Mouse (Mus musculus): Measurements from ENCODE around the gene Syk. TPM values are rescaled to one million over a fixed set of nuclear protein-coding genes. Genes with fewer than 3 reads are reported as not detected.
A peak's percentile ranks its signal among the peaks of the same experiment; 100 is the strongest.

Syk gene
- polyA plus RNA-seq, 1 experiment from 2014 or later, result 7.5 TPM

GRCm38 (mm10) chr13:52591831-52592230 is 8.9 kb downstream of the Syk start:
- Histone ChIP-seq H3K4me1 (ENCODE audit: insufficient read depth, low read length) (no peaks in the 10 kb centered on the region), H3K27me3 (ENCODE audit: insufficient read depth, low read length) (no peaks in the 10 kb centered on the region), H3K4me3 (ENCODE audit: low read length) (no peak overlapping the region), H3K9me3 (ENCODE audit: low read length) (no peaks in the 10 kb centered on the region), H3K36me3 (ENCODE audit: insufficient read depth, low read length) (no peaks in the 10 kb centered on the region), H3K9ac (replicated peaks; ENCODE audit: low read length) (no peak overlapping the region), H3K4me2 (replicated peaks; ENCODE audit: low read depth, low read length) (no peak overlapping the region), H3K27ac (ENCODE audit: low read length) (no peak overlapping the region)
- no peak for ATAC-seq (ENCODE audit: low FRiP score, low TSS enrichment)
- 94% methylated on average over 4 of the region's 4 CpGs for WGBS

GRCm38 (mm10) chr13:52596692-52597091 is 13.7 kb downstream of the Syk start:
- Histone ChIP-seq H3K4me2 (replicated peaks; ENCODE audit: low read depth, low read length) (no peak overlapping the region), H3K4me1 (ENCODE audit: insufficient read depth, low read length) (peaks cover 3% of the 10 kb centered on the region; the same call in 1 of the 2 replicates), H3K36me3 (ENCODE audit: insufficient read depth, low read length) (no peaks in the 10 kb centered on the region), H3K9me3 (ENCODE audit: low read length) (no peaks in the 10 kb centered on the region), H3K4me3 (ENCODE audit: low read length) (no peak overlapping the region), H3K9ac (replicated peaks; ENCODE audit: low read length) (no peak overlapping the region), H3K27me3 (ENCODE audit: insufficient read depth, low read length) (no peaks in the 10 kb centered on the region), H3K27ac (ENCODE audit: low read length) (no peak overlapping the region)
- WGBS, result 87% methylated on average over 5 of the region's 5 CpGs
- ATAC-seq (ENCODE audit: low FRiP score, low TSS enrichment), result no peak

- no peak overlapping the region for H3K27ac ChIP-seq (ENCODE audit: low read length)
- no peaks in the 10 kb centered on the region for H3K9me3 ChIP-seq (ENCODE audit: low read length)
- H3K36me3 ChIP-seq (ENCODE audit: insufficient read depth, low read length), result no peaks in the 10 kb centered on the region
- H3K27me3 ChIP-seq (ENCODE audit: insufficient read depth, low read length), result no peaks in the 10 kb centered on the region
- WGBS, result 77% methylated on average over 11 of the region's 11 CpGs
- no peak overlapping the region for H3K4me3 ChIP-seq (ENCODE audit: low read length)
- H3K4me2 ChIP-seq (replicated peaks; ENCODE audit: low read depth, low read length), result no peak overlapping the region
- ATAC-seq (ENCODE audit: low FRiP score, low TSS enrichment), result no peak
- H3K9ac ChIP-seq (replicated peaks; ENCODE audit: low read length), result no peak overlapping the region
- H3K4me1 ChIP-seq (ENCODE audit: insufficient read depth, low read length), result peaks cover 3% of the 10 kb centered on the region; the same call in 1 of the 2 replicates
Measured at GRCm38 (mm10) chr13:52597092-52597678, 14.2 kb downstream of the Syk start.

GRCm38 (mm10) chr13:52598233-52598632 is 15.3 kb downstream of the Syk start:
- Histone ChIP-seq H3K4me1 (ENCODE audit: insufficient read depth, low read length) (peaks cover 3% of the 10 kb centered on the region; the same call in 1 of the 2 replicates), H3K4me2 (replicated peaks; ENCODE audit: low read depth, low read length) (no peak overlapping the region), H3K36me3 (ENCODE audit: insufficient read depth, low read length) (no peaks in the 10 kb centered on the region), H3K27me3 (ENCODE audit: insufficient read depth, low read length) (no peaks in the 10 kb centered on the region), H3K4me3 (ENCODE audit: low read length) (no peak overlapping the region), H3K9me3 (ENCODE audit: low read length) (no peaks in the 10 kb centered on the region), H3K27ac (ENCODE audit: low read length) (no peak overlapping the region), H3K9ac (replicated peaks; ENCODE audit: low read length) (no peak overlapping the region)
- WGBS, result 63% methylated on average over 3 of the region's 3 CpGs
- no peak for ATAC-seq (ENCODE audit: low FRiP score, low TSS enrichment)

DNA sequence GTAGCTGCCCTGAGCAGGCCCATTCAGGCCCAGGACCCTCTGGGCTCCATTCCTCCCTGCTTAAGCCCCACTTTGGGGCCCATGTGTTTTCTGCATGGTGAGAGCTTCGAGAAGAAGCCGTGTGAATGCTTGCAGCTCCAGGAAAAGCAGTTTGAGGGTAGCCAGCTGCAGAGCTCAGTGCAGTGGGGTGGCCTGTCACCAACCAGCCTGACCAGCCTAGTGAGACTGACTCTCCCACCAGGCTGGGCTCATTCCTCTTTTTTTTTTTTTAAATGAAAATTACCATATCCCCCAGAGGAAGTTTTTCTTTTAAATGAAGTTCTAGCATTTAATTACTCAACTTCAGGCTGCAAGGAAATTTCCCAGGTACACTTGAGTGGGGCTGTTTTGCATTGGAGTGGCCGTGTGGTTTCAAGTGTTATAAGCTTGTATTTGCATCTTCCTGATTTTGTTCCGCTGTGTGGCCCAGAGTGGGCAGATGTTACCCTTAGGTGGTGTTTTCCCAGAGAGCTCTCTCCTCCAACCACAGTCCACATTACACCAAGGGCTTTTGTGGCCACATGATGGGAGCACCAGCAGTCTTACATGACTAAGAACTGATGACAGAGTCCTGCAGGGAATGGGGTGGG is 17.2 kb downstream of the Syk start:
- Histone ChIP-seq H3K27ac (ENCODE audit: low read length) (0 out of 2 replicates have a peak overlapping the region, but pooled peaks have one; percentile 23), H3K4me2 (replicated peaks; ENCODE audit: low read depth, low read length) (no peak overlapping the region), H3K36me3 (ENCODE audit: insufficient read depth, low read length) (no peaks in the 10 kb centered on the region), H3K9ac (replicated peaks; ENCODE audit: low read length) (no peak overlapping the region), H3K9me3 (ENCODE audit: low read length) (no peaks in the 10 kb centered on the region), H3K27me3 (ENCODE audit: insufficient read depth, low read length) (no peaks in the 10 kb centered on the region), H3K4me3 (ENCODE audit: low read length) (no peak overlapping the region), H3K4me1 (ENCODE audit: insufficient read depth, low read length) (peaks cover 3% of the 10 kb centered on the region; the same call in 1 of the 2 replicates)
- peak; percentile 63; the same call in 1 of the 2 replicates for ATAC-seq (ENCODE audit: low FRiP score, low TSS enrichment)
- 51% methylated on average over 4 of the region's 4 CpGs for WGBS

DNA sequence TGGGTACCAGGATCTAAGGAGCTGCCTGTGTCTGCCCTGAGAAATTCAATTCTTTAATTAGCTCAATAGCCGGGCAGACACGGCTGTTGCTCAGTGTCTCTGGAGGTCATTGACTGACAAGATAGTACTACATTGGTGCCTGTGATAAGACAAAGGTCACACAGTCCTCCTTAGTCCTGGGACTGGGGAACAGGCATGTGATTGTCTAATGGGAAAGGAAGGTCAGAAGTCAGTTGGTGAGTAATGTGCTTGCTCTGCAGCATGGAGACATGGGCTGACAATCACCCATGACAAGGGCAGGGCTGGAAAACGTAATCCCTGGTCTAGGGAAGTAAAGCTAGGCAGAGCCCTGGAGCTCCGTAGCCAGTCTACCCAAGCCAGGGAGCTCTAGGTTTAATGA is 19.8 kb downstream of the Syk start:
- Histone ChIP-seq H3K4me2 (replicated peaks; ENCODE audit: low read depth, low read length) (no peak overlapping the region), H3K4me3 (ENCODE audit: low read length) (no peak overlapping the region), H3K9ac (replicated peaks; ENCODE audit: low read length) (no peak overlapping the region), H3K27me3 (ENCODE audit: insufficient read depth, low read length) (no peaks in the 10 kb centered on the region), H3K27ac (ENCODE audit: low read length) (no peak overlapping the region), H3K36me3 (ENCODE audit: insufficient read depth, low read length) (no peaks in the 10 kb centered on the region), H3K9me3 (ENCODE audit: low read length) (no peaks in the 10 kb centered on the region), H3K4me1 (ENCODE audit: insufficient read depth, low read length) (peaks cover 3% of the 10 kb centered on the region; the same call in 1 of the 2 replicates)
- no peak for ATAC-seq (ENCODE audit: low FRiP score, low TSS enrichment)
- WGBS, result 53% methylated on average over 4 of the region's 4 CpGs

- Histone ChIP-seq H3K27ac (ENCODE audit: low read length) (no peak overlapping the region), H3K4me3 (ENCODE audit: low read length) (no peak overlapping the region), H3K27me3 (ENCODE audit: insufficient read depth, low read length) (no peaks in the 10 kb centered on the region), H3K9me3 (ENCODE audit: low read length) (no peaks in the 10 kb centered on the region), H3K4me1 (ENCODE audit: insufficient read depth, low read length) (peaks cover 3% of the 10 kb centered on the region; the same call in 1 of the 2 replicates), H3K9ac (replicated peaks; ENCODE audit: low read length) (no peak overlapping the region), H3K36me3 (ENCODE audit: insufficient read depth, low read length) (no peaks in the 10 kb centered on the region), H3K4me2 (replicated peaks; ENCODE audit: low read depth, low read length) (no peak overlapping the region)
- ATAC-seq (ENCODE audit: low FRiP score, low TSS enrichment), result no peak
- 87% methylated on average over 6 of the region's 6 CpGs for WGBS
Measured at GRCm38 (mm10) chr13:52603704-52604349, 20.9 kb downstream of the Syk start.

DNA sequence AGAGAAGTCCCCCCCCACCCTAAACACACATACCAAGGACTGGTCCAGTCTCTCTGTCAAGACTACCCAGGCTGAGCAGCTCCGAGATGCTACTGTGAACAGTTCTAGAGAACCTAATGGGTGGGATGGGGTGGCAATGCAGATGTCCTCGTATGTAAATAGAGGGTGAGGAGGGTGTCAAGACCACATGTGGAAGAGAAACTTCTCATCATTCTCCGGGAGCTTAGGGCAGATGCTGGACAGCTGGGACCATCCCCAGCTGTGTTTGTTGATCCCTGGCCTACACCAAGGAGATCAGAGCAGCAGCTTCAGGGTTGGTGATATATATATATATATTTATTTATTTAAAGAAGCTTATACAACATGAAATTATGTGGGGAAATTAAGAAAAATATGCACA is 22.0 kb downstream of the Syk start:
- Histone ChIP-seq H3K4me3 (ENCODE audit: low read length) (no peak overlapping the region), H3K4me2 (replicated peaks; ENCODE audit: low read depth, low read length) (no peak overlapping the region), H3K9ac (replicated peaks; ENCODE audit: low read length) (no peak overlapping the region), H3K27ac (ENCODE audit: low read length) (no peak overlapping the region), H3K27me3 (ENCODE audit: insufficient read depth, low read length) (no peaks in the 10 kb centered on the region), H3K4me1 (ENCODE audit: insufficient read depth, low read length) (no peaks in the 10 kb centered on the region), H3K36me3 (ENCODE audit: insufficient read depth, low read length) (no peaks in the 10 kb centered on the region), H3K9me3 (ENCODE audit: low read length) (no peaks in the 10 kb centered on the region)
- no peak for ATAC-seq (ENCODE audit: low FRiP score, low TSS enrichment)
- WGBS, result 93% methylated on average over 3 of the region's 3 CpGs

DNA sequence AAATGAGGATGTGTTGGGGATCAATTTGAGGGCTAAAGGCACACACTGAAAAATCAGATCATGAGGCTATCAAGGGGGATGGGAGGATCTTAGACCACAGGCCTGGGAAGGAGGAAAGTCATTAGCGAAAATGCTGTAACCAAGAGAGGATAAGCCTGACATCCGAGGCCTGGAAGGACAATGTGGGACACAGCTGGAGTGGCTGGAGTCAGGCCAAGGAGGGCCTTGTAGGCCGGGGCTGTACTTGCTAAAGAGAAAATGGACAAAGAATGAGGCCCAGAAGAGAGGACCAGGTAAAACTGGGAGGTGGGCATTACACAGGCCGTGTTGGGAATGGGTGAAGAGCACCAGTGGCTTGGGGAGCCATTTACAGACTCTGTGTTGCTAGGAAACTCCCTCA is 22.9 kb downstream of the Syk start:
- 72% methylated on average over 4 of the region's 4 CpGs for WGBS
- no peak overlapping the region for H3K27ac ChIP-seq (ENCODE audit: low read length)
- H3K4me2 ChIP-seq (replicated peaks; ENCODE audit: low read depth, low read length), result no peak overlapping the region
- no peak for ATAC-seq (ENCODE audit: low FRiP score, low TSS enrichment)
- H3K4me3 ChIP-seq (ENCODE audit: low read length), result no peak overlapping the region
- no peaks in the 10 kb centered on the region for H3K4me1 ChIP-seq (ENCODE audit: insufficient read depth, low read length)
- no peaks in the 10 kb centered on the region for H3K9me3 ChIP-seq (ENCODE audit: low read length)
- no peak overlapping the region for H3K9ac ChIP-seq (replicated peaks; ENCODE audit: low read length)
- H3K36me3 ChIP-seq (ENCODE audit: insufficient read depth, low read length), result no peaks in the 10 kb centered on the region
- no peaks in the 10 kb centered on the region for H3K27me3 ChIP-seq (ENCODE audit: insufficient read depth, low read length)
